Mouse (Mus musculus) ovary, postnatal 10 days (tissue): ENCODE results near the gene Gsg1l.

Experiments
- DNase-seq: peaks from one replicate; pipeline ENCODE4 v3.0.0; 2022; ENCODE audit warnings: low spot score

The Gsg1l gene

DNA sequence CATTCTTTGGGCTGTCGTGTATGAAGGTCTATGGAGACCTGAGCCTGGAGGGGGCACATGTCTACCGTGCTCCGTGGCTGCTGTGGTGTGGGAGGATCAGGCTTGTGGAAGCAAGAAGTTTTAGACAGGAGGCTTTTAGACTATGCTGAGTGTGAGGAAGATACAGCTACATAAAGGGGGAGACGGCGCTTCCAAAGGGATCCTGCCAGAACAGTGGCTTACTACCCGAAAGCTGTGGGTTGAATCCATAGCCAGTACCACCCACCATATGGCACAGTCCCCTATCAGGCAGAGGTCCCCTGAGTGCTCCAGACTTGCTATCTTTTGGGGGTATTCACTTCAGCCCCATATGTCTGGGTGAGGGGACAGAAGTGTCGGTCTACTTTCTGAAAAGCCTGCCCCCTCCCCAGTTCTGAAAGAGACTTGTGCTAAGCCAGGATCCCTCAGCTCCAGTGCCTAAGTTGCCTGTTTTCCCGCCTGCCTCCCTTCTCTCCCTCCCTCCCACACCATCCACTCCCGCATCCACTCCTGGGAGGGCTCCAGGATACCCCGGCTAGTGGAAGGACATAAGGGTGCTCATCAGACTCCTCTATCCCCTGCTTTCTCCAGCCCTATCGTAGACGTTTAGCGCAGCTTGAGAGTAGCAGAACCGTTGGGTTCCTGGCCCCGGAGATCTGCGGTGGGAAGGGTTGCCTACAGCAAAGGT is 1.1 kb downstream of the Gsg1l start:
- DNase-seq: no peak

DNA sequence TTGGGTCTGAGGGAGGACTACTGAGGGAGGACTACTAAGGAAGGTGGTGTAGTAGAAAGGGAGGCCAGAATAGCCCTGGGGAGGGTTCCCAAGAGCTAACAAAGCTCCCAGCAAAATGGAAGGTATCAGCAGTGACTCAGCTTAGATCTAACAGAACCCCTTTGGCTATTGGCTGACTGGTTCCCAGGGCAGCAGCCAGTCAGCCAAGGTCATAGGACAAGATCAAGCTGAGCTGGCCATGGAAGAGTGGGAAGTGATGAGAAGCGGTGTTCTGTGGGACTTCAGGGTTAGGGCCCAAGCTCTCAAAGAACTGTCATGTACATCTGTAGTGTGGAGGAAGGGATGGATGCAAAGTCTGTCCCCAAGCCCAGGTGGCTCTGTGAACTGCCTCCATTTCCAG is 5.3 kb downstream of the Gsg1l start:
- no peak for DNase-seq

DNA sequence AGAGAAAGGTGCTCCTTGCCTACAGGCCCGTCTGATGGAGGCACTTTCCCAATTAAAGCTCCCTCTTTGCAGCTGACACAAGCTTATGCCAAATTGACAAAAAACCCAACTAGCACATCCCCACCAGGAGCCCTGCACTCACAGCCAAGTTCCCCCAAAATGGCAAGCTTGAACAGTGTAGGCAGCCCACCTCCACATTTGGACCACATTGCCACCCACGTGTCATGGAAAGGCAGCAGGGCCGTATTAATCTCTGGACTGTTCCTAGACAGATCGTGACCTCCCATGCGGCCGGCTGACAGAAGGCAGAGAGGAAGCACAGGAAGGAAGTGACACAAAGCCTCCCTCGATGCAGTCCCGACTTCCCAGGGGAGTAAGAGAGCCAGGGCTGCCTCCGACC is 7.2 kb downstream of the Gsg1l start:
- DNase-seq: no peak

DNA sequence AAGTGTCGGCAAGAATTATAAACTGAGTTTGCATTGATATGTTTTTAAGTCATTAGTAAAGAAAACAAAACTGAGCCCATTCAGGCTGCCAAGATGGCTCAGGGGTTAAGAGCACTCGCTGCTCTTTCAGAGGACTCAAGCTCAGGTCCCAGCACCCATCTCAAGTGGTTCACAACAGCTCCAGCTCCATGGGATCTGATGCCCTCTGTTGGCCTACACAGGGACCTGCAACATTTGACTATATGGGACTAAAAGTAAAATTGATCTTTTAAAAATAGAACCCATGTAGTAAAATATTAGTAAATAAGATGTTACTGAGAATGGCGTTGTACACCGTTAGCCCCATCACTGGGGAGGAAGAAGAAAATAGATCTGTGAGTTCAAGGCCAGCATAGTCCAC is 11.9 kb downstream of the Gsg1l start:
- DNase-seq: no peak

DNA sequence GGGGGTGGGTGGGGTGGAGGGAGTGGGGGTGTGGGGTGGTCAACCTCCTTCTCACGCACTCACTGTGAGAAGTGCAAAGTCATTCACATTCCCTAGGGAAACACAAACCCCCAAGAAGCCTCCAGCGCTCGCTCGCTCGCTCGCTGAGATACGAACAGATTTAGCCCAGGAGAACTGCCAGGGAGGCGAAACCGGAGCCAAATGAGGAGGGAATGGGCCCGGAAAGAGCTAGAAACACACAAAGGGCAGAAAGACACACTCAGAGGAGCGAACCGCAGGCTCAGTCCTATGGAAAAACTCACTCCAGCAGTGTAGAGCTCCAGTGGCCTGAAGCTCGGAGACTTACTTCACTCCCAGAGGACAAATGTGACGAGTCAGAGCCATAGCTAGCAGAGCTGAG is 15.4 kb downstream of the Gsg1l start:
- peak; percentile 25 for DNase-seq

DNA sequence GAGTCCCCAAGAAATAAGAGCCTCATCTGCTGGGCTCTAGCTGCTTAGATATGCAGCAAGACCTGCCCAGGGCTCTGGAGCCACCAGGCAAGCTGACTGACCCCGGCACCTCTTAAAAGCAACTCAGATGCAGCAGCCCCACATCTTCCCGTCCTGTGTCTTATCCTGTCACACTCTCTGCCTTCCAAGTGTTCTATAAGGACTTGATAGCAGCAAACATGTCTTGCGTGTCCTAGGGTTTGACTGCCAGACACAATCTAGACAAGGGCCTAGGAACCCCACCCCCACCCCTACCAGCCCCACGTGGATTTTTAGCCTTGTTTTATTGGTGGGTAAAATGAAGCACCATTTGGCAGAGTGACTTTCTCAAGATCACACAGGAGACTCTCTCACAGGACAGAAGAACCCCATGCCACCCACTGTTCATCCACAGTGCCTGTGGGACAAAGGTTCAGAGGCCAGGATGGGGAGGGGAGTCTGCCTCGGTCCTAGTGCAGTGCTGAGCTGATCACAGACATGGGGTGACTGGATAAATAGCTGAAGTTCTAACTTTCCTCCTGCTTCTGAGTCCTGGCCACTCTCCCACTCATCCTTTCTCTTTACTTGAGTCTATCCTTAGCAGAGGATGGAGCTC is 16.9 kb downstream of the Gsg1l start:
- DNase-seq: no peak

DNA sequence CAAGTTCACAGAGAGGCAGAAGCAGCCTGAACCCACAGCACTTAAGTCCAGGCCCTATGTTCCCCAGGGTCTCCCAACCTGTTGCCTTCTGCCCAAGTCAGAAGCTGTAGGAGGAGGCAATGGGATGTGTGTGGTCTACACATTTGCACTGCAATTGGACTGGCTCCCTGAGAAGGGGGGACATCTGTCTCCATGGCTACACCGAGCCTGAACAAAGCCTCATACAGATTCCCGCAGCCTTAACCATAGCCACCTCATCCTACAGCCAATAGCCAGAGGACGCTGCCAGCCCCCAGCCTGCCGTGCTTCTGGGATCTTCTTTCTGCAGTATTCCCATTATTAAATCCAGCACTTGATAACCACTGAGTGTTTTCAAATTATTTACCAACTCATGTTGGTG is 20.0 kb downstream of the Gsg1l start:
- no peak for DNase-seq

DNA sequence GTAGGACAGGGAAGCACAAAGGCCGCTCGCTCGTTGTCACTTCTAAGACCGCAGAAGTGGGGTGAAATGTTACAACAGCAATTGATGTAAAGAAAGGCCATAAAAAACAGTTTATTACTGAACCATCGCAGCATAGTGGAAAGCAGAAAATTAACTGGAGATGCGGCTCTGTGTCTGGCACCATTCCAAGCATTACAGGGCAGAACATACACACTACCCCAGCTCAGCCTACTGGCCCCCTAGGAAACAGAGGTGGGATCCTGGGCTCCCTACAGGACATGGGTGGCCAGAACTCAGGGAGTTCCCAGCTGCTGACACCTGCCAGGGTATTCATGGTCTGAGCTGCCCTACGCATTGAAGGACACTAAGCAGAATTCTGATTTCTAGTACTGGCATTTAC is 23.3 kb downstream of the Gsg1l start:
- DNase-seq: no peak

DNA sequence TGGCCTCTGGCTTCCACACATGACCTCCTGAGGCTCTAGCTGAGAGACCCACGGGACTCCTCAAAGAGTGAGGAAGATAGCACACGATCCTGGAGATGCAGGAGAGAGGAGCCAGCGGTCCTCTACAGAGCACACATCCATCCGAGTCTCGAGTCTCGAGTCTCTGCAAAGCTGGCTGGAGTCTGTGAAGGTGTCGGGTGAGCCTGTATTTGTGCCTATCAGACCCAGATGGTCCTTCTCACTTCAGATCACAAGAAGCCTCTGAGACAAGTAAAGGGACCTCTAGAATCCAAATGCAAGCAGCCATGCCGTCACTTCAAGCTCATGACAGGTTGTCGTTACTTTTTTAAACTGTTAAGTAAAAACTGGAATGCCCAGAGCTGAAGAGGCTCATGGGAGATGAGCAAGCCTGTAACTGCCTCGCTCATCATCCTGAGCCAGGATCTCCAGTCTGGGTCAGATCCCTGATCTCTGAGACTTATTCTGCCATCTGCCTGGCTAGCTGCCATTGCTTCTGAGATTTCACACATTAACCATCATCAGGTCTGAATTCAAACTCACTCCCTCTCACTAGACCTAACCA is 24.8 kb downstream of the Gsg1l start:
- no peak for DNase-seq

DNA sequence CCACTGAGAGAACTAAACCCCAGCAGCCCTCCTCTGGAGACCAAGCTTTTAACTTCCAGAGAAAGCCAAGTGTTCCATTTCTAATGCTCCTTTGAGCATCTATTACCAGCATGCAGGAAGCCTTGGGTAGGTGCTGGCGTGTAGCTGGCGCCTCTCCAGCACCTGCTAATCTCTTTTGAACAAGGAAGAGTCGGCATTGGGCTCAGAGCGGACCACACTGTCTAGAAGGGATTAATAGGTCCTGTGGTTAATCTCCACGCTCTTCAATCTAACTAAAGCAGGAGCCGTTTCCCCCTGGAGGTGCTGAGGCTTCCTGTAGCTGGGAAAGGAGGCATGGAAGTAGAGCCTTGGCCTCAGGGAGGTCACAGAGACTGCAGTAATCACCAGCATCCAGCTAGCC is 27.6 kb downstream of the Gsg1l start:
- DNase-seq: no peak

DNA sequence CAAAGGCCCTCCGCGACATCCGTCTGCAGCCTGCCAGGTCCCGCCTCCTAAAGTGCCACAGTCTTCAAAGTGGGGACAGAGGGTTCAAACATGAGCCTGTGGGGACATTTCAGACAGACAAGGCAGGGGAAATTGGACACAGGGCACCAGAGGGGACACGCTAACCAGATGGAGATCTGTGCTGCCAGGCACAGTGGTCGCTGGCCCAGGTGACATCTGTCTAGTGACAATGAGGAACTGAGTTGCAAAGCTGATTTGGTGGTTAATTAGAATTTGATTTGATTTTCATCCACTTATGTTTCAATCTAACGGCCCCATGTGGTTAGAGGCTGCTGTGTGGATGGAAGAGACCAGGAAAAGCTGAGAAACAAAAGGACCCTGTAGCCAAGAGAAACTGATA is 28.6 kb downstream of the Gsg1l start:
- DNase-seq: no peak

DNA sequence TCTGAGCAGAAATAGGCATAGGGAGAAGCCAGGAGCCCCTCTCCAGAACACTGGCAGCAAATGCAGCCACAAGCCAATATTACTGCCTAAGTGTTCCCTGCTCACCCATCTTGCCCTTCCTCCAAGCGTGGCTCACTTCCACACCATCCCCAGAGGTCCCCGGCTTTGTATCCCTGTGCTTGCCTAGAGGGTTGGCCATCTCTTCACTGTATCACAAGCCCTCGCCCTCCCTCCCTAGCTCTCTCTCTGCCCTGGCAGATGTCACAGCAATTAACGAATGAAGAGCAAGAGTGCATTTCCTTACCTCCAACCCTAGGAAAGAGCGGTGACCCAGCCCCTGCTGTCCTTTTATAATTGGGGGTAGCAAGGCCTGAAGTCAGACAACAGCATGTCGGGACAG is 30.3 kb downstream of the Gsg1l start:
- DNase-seq: no peak

DNA sequence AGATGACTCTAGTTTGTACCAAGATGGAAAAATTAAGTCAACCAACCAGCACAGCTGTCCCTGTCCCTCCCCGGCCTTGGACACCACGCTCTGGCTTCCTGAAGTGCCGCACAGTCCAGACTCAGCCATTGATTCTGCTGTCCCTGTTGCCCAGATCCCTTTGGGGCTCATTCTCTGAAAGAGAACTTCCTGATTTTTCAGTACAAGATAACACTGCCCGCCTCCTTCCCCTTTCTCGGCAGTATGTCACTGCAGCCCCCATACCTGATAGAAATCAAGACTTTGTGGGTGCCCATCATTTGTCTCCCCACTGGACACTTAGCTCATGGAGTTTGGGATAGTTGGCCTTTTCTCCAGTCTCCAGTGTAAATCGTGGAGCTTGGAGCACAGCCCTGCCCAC is 37.1 kb downstream of the Gsg1l start:
- no peak for DNase-seq

DNA sequence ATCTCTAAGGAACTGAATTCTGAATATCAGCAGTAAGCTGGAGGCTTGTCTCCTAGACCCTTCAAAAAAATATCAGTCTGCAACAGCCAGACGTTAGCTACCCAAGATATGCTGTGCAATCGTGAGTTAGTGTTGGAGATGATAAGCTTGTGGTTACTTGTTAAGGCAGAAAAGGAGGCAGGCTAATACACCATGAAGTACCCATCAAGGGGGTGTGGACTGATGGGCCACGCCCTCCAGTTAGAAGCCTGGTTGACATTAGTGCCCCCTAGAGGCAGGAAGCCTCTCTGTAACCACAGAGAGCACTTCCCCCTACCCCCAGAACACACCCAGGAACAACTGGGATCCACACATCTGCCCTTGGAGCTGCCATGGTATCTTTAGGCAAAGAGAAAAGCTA is 39.9 kb downstream of the Gsg1l start:
- DNase-seq: no peak

DNA sequence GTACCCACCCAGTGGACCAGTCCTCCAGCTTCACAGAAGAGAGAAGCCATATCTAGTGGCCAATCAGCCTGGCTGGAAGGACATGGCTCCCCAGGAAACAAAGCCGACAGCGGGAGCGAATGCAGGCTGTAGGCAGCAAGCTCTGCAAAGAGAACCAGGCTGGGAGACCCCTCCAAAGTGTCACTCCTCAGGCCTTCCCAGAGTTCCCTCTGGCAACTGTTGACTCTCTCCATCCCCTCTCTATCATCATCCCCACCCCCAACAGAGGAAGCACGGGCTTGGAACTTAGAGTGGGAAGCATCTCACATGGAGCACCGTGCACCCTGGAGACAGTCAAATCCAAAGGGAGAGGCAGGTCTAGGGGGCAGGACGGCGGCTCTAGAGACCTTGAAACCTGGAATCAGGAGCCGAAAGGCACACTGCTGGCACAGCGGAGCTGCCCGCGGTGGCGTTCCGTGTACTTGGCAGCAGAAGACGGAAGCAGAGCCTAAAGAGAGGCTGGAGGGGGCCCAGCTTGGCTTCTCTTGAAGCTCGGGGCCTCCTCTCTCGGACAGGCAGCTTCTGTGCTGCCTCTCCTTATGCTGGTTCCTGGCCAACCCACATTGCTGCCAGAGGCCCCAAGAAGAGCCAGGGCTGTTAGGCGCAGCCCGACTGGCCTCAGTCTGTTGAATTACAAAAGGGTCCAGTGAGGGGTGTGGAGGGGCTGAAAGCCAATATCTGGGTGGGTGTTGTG is 41.3 kb downstream of the Gsg1l start:
- peak; percentile 17 for DNase-seq

DNA sequence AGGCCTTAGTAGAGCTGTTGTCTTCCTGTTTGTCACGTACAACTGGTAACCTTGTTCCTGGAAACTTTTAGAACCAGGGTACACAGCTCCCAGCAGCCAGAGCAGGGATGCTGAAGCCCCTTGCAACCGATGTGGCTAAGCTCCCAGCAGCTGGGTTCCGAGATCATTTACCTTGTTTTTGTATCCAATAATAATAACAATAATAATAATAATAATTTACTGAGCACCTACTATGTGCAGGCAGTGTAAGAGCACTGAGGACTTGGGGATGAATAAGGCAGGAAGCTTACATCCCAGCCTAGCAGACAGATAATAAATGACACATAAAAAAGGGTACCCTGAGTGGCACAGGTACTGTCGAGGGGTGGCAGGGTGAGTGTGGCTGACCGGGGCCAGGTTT is 42.4 kb downstream of the Gsg1l start:
- DNase-seq: no peak

DNA sequence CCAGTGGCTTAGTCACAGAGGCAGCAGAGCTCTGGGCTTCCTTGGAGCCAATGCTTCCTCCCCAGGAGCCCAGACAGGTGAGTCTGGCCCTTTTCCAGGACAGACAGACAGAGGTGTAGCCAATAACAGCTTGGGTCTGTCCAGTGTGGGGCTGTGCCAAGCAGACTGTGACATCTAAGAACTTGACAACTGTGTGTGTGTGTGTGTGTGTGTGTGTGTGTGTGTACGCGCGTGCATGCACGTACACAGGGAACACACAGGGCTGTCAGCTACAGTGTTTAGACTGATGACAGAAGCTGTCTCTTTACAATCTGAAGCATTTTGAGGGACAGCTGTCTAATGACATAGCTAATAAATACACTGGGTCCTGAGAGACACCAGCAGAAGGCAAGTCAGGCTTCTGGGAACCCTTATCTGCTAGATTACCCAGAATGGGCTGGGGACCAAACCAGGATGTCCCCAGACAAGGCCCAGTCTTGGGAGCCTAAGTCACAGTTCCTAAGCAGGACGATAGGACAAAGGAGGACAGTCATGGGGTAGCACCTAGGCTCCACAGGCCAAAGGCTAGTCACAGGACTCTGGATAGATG is 42.9 kb downstream of the Gsg1l start:
- DNase-seq: no peak

DNA sequence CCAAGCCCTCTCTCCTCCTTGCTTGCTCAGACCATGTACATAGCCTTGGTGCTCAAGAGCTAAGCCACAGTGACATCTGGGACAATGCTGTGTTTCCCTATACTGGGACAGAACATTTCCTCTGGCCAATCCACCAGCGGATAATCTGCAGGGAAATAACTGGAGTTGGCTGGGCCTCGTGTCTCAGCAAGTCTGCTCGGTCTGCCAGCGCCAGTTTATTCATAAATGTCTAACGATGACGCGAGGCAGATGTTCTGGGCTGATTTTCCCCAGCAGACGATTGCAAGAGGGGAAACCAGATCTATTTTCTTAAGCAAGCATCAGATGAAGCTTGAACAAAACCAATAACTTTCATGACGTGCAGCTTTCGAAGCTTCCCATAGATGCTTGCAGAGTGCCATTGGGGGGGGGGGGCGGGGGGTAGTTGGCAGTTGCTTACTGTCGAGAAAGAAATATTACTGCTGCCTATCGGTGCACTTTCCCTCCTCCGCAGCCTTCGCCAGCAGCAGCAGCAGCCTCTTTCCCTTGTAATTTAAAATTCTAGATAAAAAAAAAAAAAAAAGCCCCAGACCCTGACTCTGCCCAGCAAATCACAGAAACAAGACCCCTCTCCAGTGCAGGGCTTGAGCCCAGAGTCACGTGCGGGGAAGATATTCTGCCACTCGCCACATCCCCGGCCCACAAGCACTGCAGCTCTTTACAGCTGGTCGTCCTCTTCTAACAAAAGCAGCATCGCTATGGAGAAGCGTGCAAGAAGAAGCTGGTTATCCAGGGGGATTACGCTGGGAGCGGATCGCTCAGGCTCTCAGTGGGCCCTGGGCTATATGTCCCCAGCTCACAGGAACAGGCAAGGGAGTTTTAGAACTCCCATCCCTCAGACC is 43.6 kb downstream of the Gsg1l start:
- DNase-seq: no peak

DNA sequence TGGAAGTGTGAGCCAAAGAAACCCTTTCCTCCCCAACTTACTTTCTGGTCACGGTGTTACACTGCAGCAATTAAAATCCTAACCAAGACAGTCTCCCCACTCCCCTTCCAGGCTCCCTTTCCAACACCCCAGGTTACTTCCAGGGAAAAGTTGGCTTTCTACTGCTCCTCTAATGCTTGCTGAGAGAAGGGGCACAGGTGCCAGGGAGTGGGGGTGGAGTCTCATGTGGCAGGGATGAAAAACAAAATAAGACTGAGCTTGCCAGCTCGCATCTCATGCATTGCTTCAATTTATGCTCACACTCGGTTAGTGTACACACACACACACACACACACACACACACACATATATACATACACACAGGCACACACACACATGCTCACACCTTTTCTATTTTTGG is 46.9 kb downstream of the Gsg1l start:
- no peak for DNase-seq

DNA sequence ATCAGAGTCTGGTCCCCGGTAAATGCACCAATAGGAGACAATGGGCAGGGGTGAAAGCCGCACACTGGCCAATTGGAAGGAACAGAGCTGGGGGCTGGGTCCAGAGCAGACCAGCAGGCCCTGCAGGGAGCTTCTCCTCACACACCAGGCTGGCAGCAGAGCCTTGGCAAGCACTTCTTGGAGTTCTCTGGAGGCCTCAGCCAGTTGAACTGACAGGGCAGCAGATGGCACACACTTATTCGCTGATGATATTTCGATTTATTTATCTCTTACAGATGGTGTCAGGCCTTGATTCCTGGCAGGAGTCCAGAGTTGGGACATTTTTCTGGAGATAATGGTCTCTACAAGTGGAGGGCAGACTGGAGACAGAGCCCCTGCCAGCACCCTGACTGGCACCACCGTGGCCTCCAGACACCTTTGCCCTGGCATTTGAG is 49.4 kb downstream of the Gsg1l start:
- no peak for DNase-seq

DNA sequence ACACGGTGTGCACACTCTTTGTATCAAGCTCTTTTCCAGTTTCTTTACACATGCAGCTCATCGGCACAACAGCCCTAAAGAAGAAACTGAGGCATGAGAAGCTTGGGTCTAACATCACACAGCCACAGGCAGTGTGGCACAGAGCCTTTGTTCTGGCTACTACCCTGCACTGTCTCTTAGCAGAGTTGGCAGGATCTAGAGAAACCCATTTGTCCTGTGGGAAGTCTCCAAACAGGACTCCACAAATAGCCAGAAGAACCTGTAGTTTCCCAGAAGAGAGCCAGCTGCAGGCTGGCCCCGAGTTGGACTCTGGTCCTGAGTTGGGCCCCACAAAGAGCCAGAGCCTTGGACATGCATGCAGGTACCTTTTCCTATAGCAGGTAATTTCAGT is 49.9 kb downstream of the Gsg1l start:
- DNase-seq: no peak
